Mouse (Mus musculus): ENCODE results near the gene Rpn1. TPM values are rescaled to one million over a fixed set of nuclear protein-coding genes. Genes with fewer than 3 reads are reported as not detected.
A peak's percentile ranks its signal among the peaks of the same experiment; 100 is the strongest.
"Not testable (repeated sequence)": the region's sequence is repeated elsewhere in the genome, so short reads cannot be mapped to it uniquely, and the experiment has no call there.

Gene Rpn1
- polyA plus RNA-seq, 1 experiment from 2014 or later: 166 TPM

GRCm38 (mm10) chr6:88123150-88123857, 39.0 kb downstream of the Rpn1 start:
- Histone ChIP-seq H3K4me3 (0 out of 2 replicates have a peak overlapping the region, but pooled peaks have one; percentile 11), H3K4me2 (peak overlapping the region; percentile 52), H3K27ac (no peak overlapping the region), H3K36me3 (no peaks in the 10 kb centered on the region), H3K9me3 (replicated peaks) (no peaks in the 10 kb centered on the region), H3K27me3 (peaks cover 32% of the 10 kb centered on the region), H3K4me1 (replicated peaks) (peaks cover 8% of the 10 kb centered on the region), H3K9ac (no peak overlapping the region)
- no peak for ATAC-seq (replicated peaks; ENCODE audit: insufficient number of reproducible peaks, insufficient read depth, low FRiP score, low read depth)
- WGBS: 47% methylated on average over 11 of the region's 11 CpGs

GRCm38 (mm10) chr6:88123858-88124261, 39.6 kb downstream of the Rpn1 start:
- Histone ChIP-seq H3K4me1 (replicated peaks) (peaks cover 8% of the 10 kb centered on the region), H3K27ac (no peak overlapping the region), H3K4me3 (0 out of 2 replicates have a peak overlapping the region, but pooled peaks have one; percentile 11), H3K9me3 (replicated peaks) (no peaks in the 10 kb centered on the region), H3K9ac (no peak overlapping the region), H3K36me3 (no peaks in the 10 kb centered on the region), H3K27me3 (peaks cover 35% of the 10 kb centered on the region), H3K4me2 (peak overlapping the region; percentile 52)
- WGBS: 4% methylated on average over 9 of the region's 9 CpGs
- ATAC-seq (replicated peaks; ENCODE audit: insufficient number of reproducible peaks, insufficient read depth, low FRiP score, low read depth): peak; percentile 78

DNA sequence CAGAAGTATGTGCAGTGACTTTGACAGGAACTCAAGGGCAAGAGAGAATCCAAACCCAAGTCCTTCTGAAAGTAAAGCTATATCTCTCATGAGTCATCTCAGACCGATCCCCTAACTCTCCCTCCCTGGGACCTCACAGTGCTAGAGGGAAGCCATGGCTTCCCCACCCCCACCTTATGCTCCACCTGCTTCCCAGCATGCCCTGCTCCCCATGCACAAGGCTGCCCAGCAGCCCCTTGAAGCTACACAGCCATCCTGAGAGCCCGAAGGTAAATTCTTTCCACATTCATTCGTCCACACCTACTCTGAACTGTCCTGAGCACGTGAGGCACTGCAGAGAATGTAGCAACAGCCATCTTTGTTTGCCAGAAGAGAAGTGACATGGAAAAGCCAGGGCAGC, 40.3 kb downstream of the Rpn1 start:
- H3K4me2 ChIP-seq: no peak overlapping the region
- 58% methylated on average over 4 of the region's 4 CpGs for WGBS
- ATAC-seq (replicated peaks; ENCODE audit: insufficient number of reproducible peaks, insufficient read depth, low FRiP score, low read depth): no peak; the same call in 1 of the 2 replicates
- no peak overlapping the region for H3K9ac ChIP-seq
- no peaks in the 10 kb centered on the region for H3K9me3 ChIP-seq (replicated peaks)
- H3K36me3 ChIP-seq: no peaks in the 10 kb centered on the region
- H3K27me3 ChIP-seq: peaks cover 39% of the 10 kb centered on the region
- H3K27ac ChIP-seq: no peak overlapping the region
- H3K4me3 ChIP-seq: no peak overlapping the region
- peaks cover 8% of the 10 kb centered on the region for H3K4me1 ChIP-seq (replicated peaks)

DNA sequence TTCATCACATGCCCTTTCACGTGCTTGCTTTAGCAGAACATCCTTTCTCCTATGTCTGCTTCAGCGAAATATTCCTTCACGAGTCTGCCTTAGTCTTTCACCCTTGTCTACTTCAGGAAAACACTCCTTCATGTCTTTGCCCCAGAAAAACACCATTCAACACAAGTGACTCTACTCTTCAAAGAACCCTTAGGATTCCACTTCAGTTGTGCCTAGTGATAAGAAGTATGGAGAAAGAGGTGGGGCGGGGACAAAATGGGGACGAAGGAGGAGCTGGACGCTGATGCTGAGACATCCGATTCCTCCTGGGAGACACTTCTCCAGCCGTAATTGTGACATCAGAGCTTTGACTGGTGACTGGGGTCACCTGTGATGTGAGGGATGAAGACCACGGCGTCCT, 41.5 kb downstream of the Rpn1 start:
- H3K27me3 ChIP-seq: peaks cover 52% of the 10 kb centered on the region
- not testable (repeated sequence) for H3K4me3 ChIP-seq; ATAC-seq (replicated peaks; ENCODE audit: insufficient number of reproducible peaks, insufficient read depth, low FRiP score, low read depth); H3K4me1 ChIP-seq (replicated peaks); H3K4me2 ChIP-seq; H3K9ac ChIP-seq; H3K27ac ChIP-seq; H3K9me3 ChIP-seq (replicated peaks); H3K36me3 ChIP-seq
- 79% methylated on average over 10 of the region's 10 CpGs for WGBS

- Histone ChIP-seq H3K9me3 (replicated peaks) (no peaks in the 10 kb centered on the region), H3K27me3 (peaks cover 75% of the 10 kb centered on the region), H3K4me1 (replicated peaks) (peaks cover 32% of the 10 kb centered on the region), H3K36me3 (no peaks in the 10 kb centered on the region), H3K27ac (no peak overlapping the region), H3K4me3 (no peak overlapping the region; the same call in 1 of the 2 replicates), H3K4me2 (peak overlapping the region; percentile 58), H3K9ac (no peak overlapping the region; the same call in 1 of the 2 replicates)
- ATAC-seq (replicated peaks; ENCODE audit: insufficient number of reproducible peaks, insufficient read depth, low FRiP score, low read depth): no peak
- 21% methylated on average over 5 of the region's 5 CpGs for WGBS
Measured at GRCm38 (mm10) chr6:88131521-88131920, 47.2 kb downstream of the Rpn1 start.

DNA sequence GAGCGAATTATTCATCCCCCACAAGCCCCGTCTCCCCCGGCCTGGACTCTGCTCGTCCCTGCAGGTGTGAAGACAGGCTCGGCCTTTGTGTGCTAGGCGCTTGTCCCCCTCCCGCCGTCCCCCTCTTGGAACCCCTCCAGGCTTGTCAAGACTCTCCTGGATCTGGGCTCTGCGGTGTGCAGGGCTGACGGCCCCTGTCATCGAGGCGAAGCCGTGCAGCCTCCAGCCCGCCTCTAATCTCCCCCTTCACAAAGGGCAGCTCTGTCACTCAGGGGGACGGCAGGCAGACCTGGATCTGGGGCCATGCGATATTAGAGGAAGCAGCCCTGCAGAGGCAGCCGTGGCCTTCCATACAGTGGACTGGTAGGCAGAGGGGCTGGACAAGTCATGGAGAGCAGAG, 47.8 kb downstream of the Rpn1 start:
- WGBS: 8% methylated on average over 17 of the region's 17 CpGs
- H3K9ac ChIP-seq: peak overlapping the region; percentile 8

GRCm38 (mm10) chr6:88133061-88133460, 48.8 kb downstream of the Rpn1 start:
- Histone ChIP-seq H3K4me2 (no peak overlapping the region), H3K4me1 (replicated peaks) (peaks cover 32% of the 10 kb centered on the region), H3K9me3 (replicated peaks) (no peaks in the 10 kb centered on the region), H3K9ac (no peak overlapping the region), H3K27me3 (peaks cover 80% of the 10 kb centered on the region), H3K4me3 (no peak overlapping the region), H3K27ac (no peak overlapping the region), H3K36me3 (no peaks in the 10 kb centered on the region)
- no peak for ATAC-seq (replicated peaks; ENCODE audit: insufficient number of reproducible peaks, insufficient read depth, low FRiP score, low read depth)
- WGBS: 83% methylated on average over 6 of the region's 6 CpGs

More for the DNA sequence above, 47.8 kb downstream of the Rpn1 start:
- H3K27me3 ChIP-seq: peaks cover 79% of the 10 kb centered on the region
- peak overlapping the region; percentile 19 for H3K4me3 ChIP-seq
- H3K27ac ChIP-seq: no peak overlapping the region
- no peaks in the 10 kb centered on the region for H3K36me3 ChIP-seq
- peak; percentile 83 for ATAC-seq (replicated peaks; ENCODE audit: insufficient number of reproducible peaks, insufficient read depth, low FRiP score, low read depth)
- H3K4me1 ChIP-seq (replicated peaks): peaks cover 32% of the 10 kb centered on the region
- no peaks in the 10 kb centered on the region for H3K9me3 ChIP-seq (replicated peaks)
- peak overlapping the region; percentile 58 for H3K4me2 ChIP-seq

- no peak overlapping the region for H3K4me2 ChIP-seq
- peak; percentile 42; the same call in 1 of the 2 replicates for ATAC-seq (replicated peaks; ENCODE audit: insufficient number of reproducible peaks, insufficient read depth, low FRiP score, low read depth)
- no peak overlapping the region for H3K9ac ChIP-seq
- peak overlapping the region; percentile 52; the same call in 1 of the 2 replicates for H3K27ac ChIP-seq
- peaks cover 32% of the 10 kb centered on the region for H3K4me1 ChIP-seq (replicated peaks)
- H3K36me3 ChIP-seq: no peaks in the 10 kb centered on the region
- H3K27me3 ChIP-seq: peaks cover 79% of the 10 kb centered on the region
- no peak overlapping the region for H3K4me3 ChIP-seq
- no peaks in the 10 kb centered on the region for H3K9me3 ChIP-seq (replicated peaks)
- WGBS: 58% methylated on average over 6 of the region's 6 CpGs
Measured at GRCm38 (mm10) chr6:88133878-88134277, 49.6 kb downstream of the Rpn1 start.

GRCm38 (mm10) chr6:88136201-88136631, 51.9 kb downstream of the Rpn1 start:
- WGBS: 20% methylated on average over 15 of the region's 15 CpGs
- Histone ChIP-seq H3K27ac (no peak overlapping the region; the same call in 1 of the 2 replicates), H3K36me3 (no peaks in the 10 kb centered on the region), H3K9ac (0 out of 2 replicates have a peak overlapping the region, but pooled peaks have one; percentile 32), H3K4me2 (peak overlapping the region; percentile 61), H3K4me3 (peak overlapping the region; percentile 25), H3K4me1 (replicated peaks) (peaks cover 46% of the 10 kb centered on the region), H3K27me3 (peaks cover 59% of the 10 kb centered on the region), H3K9me3 (replicated peaks) (no peaks in the 10 kb centered on the region)
- ATAC-seq (replicated peaks; ENCODE audit: insufficient number of reproducible peaks, insufficient read depth, low FRiP score, low read depth): no peak

DNA sequence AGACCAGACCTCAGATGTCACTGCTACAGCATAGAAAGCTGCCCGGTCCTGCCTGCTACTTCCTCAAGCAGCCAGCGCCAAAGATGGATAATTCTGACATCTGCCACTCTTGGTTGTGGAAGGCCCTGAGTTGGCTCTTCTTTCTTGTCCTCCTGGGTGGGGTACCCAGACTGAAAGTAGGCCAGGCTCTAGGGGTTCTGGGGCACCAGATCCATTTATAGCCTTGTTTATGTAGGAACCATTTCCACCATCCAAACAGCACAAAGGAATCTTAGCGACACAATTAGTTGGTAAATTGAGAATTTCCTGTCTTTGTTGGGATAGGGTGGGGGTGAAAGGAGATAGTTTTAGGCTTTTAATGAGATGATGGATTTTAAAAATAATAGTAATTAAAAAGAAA, 54.2 kb downstream of the Rpn1 start:
- 82% methylated on average over 3 of the region's 3 CpGs for WGBS
- Histone ChIP-seq H3K4me2 (no peak overlapping the region), H3K27me3 (peaks cover 44% of the 10 kb centered on the region), H3K36me3 (no peaks in the 10 kb centered on the region), H3K27ac (no peak overlapping the region), H3K9ac (no peak overlapping the region), H3K4me3 (no peak overlapping the region), H3K4me1 (replicated peaks) (peaks cover 25% of the 10 kb centered on the region), H3K9me3 (replicated peaks) (no peaks in the 10 kb centered on the region)
- ATAC-seq (replicated peaks; ENCODE audit: insufficient number of reproducible peaks, insufficient read depth, low FRiP score, low read depth): no peak

- Histone ChIP-seq H3K4me1 (replicated peaks) (peaks cover 19% of the 10 kb centered on the region), H3K27ac (peak overlapping the region; percentile 38; the same call in 1 of the 2 replicates), H3K27me3 (peaks cover 32% of the 10 kb centered on the region), H3K36me3 (no peaks in the 10 kb centered on the region), H3K9ac (no peak overlapping the region), H3K4me2 (no peak overlapping the region), H3K4me3 (no peak overlapping the region), H3K9me3 (replicated peaks) (no peaks in the 10 kb centered on the region)
- ATAC-seq (replicated peaks; ENCODE audit: insufficient number of reproducible peaks, insufficient read depth, low FRiP score, low read depth): peak; percentile 41; the same call in 1 of the 2 replicates
- WGBS: 37% methylated on average over 8 of the region's 8 CpGs
Measured at GRCm38 (mm10) chr6:88140264-88140663, 56.0 kb downstream of the Rpn1 start.

DNA sequence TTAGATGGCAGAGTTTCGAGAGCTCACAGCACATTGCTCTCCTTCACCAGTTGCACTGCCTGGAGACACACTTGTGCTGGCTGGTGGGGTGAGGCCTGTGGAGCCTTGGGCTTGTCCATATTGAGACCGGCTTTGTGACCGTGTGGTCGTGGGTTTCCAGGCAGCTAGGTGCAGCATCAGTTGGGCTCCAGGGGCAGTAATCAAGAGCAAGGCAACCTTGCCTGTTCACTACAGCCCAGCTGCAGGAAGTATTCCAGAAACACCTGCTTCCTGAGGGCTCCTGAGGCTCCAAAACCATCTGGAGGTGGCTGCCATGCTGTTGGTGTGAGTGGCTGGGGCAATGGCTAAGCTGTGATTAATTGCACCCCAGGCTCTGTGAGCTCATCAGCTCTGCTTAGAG, 61.5 kb downstream of the Rpn1 start:
- no peak overlapping the region for H3K4me3 ChIP-seq
- H3K4me2 ChIP-seq: no peak overlapping the region
- ATAC-seq (replicated peaks; ENCODE audit: insufficient number of reproducible peaks, insufficient read depth, low FRiP score, low read depth): no peak
- H3K27me3 ChIP-seq: no peaks in the 10 kb centered on the region
- no peaks in the 10 kb centered on the region for H3K9me3 ChIP-seq (replicated peaks)
- no peak overlapping the region for H3K9ac ChIP-seq
- H3K27ac ChIP-seq: no peak overlapping the region
- WGBS: 70% methylated on average over 4 of the region's 4 CpGs
- peaks cover 13% of the 10 kb centered on the region for H3K4me1 ChIP-seq (replicated peaks)
- H3K36me3 ChIP-seq: no peaks in the 10 kb centered on the region
